Mouse (Mus musculus) bone marrow, adult 2 months (tissue): ENCODE data around the gene Poglut1.

Experiments
- CTCF ChIP-seq: fragments of 200-500 bp; IDR thresholded peaks from 2 replicates; pipeline ENCODE4 v1.5.1; 2011; ENCODE audit warnings: low read length, control low read depth; ENCODE audit not compliant: control insufficient read depth, insufficient read depth
- POLR2A ChIP-seq: fragments of 200-500 bp; IDR thresholded peaks from 2 replicates; pipeline ENCODE4 v1.6.1; 2011; ENCODE audit warnings: low read depth, mild to moderate bottlenecking, control low read depth, low read length, borderline replicate concordance; ENCODE audit not compliant: control insufficient read depth

GRCm38 (mm10) chr16:38521211-38521987 lies 28.7 kb downstream of the Poglut1 start:
- TF ChIP-seq POLR2A (no peak), CTCF (no peak)
